Mouse (Mus musculus): ENCODE data around the gene Dcst2. TPM values are rescaled to one million over a fixed set of nuclear protein-coding genes. Genes with fewer than 3 reads are reported as not detected.

The Dcst2 gene
- total RNA-seq, 2 experiments from 2014 or later, result 0.19 to 0.42 TPM

Other genes with a start within 250 kb of the Dcst2 start
- not detected for gene Pklr, start 225.8 kb upstream of the Dcst2 start, total RNA-seq (2021)
- gene Hcn3, start 201.8 kb upstream of the Dcst2 start, total RNA-seq (2021), result 10 to 100 TPM; 14.4 to 21.9 TPM
- gene Clk2, start 197.2 kb upstream of the Dcst2 start, total RNA-seq (2021), result 10 to 100 TPM; 40.9 to 45.0 TPM
- gene Scamp3, start 184.5 kb upstream of the Dcst2 start, total RNA-seq (2021), result 10 to 100 TPM; 63.2 to 63.7 TPM
- 10 to 100 TPM; 48.1 to 58.5 TPM for gene Fam189b, start 178.8 kb upstream of the Dcst2 start, total RNA-seq (2021)
- gene Gba, start 159.0 kb upstream of the Dcst2 start, total RNA-seq (2021), result 10 to 100 TPM; 61.5 to 64.9 TPM
- gene Thbs3, start 146.8 kb upstream of the Dcst2 start, total RNA-seq (2021), result 10 to 100 TPM; 16.0 to 19.4 TPM
- gene Mtx1, start 134.9 kb upstream of the Dcst2 start, total RNA-seq (2021), result 10 to 100 TPM; 83.2 to 97.1 TPM
- gene Muc1, start 132.9 kb upstream of the Dcst2 start, total RNA-seq (2021), result under 1 TPM; 0.45 to 0.63 TPM
- 10 to 100 TPM; 66.0 to 67.7 TPM for gene Krtcap2, start 116.0 kb upstream of the Dcst2 start, total RNA-seq (2021)
- 10 to 100 TPM; 76.1 to 77.1 TPM for gene Trim46, start 115.7 kb upstream of the Dcst2 start, total RNA-seq (2021)
- gene Dpm3, start 102.6 kb upstream of the Dcst2 start, total RNA-seq (2021), result 10 to 100 TPM; 56.5 to 56.6 TPM
- 10 to 100 TPM; 35.2 to 35.8 TPM for gene Slc50a1, start 91.4 kb upstream of the Dcst2 start, total RNA-seq (2021)
- 1 to 10 TPM; 5.9 to 8.3 TPM for gene Efna1, start 80.8 kb upstream of the Dcst2 start, total RNA-seq (2021)
- 10 to 100 TPM; 58.3 to 60.8 TPM for gene Efna3, start 39.0 kb upstream of the Dcst2 start, total RNA-seq (2021)
- gene Efna4, start 23.9 kb upstream of the Dcst2 start, total RNA-seq (2021), result under 1 TPM in 1 of 2 experiments, not detected in 1; 0.28 TPM
- gene Adam15, start 12.0 kb upstream of the Dcst2 start, total RNA-seq (2021), result 100 to 1,000 TPM in 1 of 2 experiments, 10 to 100 TPM in 1; 99.8 to 102 TPM
- not detected for gene Dcst1, start 3.3 kb downstream of the Dcst2 start, total RNA-seq (2021)
- 10 to 100 TPM; 13.6 to 15.5 TPM for gene Zbtb7b, start 32.8 kb downstream of the Dcst2 start, total RNA-seq (2021)
- gene Lenep, start 40.8 kb downstream of the Dcst2 start, total RNA-seq (2021), result 1 to 10 TPM; 3.8 to 6.4 TPM
- gene Flad1, start 49.9 kb downstream of the Dcst2 start, total RNA-seq (2021), result 10 to 100 TPM; 31.6 to 36.0 TPM
- 1 to 10 TPM; 2.2 to 2.7 TPM for gene Cks1b, start 56.4 kb downstream of the Dcst2 start, total RNA-seq (2021)
- 10 to 100 TPM; 15.0 to 15.6 TPM for gene Shc1, start 56.5 kb downstream of the Dcst2 start, total RNA-seq (2021)
- gene Pygo2, start 68.2 kb downstream of the Dcst2 start, total RNA-seq (2021), result 10 to 100 TPM; 57.2 to 66.1 TPM
- 10 to 100 TPM; 33.9 to 34.4 TPM for gene Pbxip1, start 74.7 kb downstream of the Dcst2 start, total RNA-seq (2021)
- gene Pmvk, start 92.6 kb downstream of the Dcst2 start, total RNA-seq (2021), result 10 to 100 TPM; 37.8 to 38.3 TPM
- gene Kcnn3, start 158.2 kb downstream of the Dcst2 start, total RNA-seq (2021), result 10 to 100 TPM; 20.4 to 26.9 TPM